Mouse (Mus musculus): Measurements from ENCODE around the gene Brca2.

Brca2 gene

GRCm38 (mm10) chr5:150566226-150566625 lies 43.8 kb downstream of the Brca2 start:
- DNase-seq (ENCODE audit: low spot score) = no peak

GRCm38 (mm10) chr5:150566971-150567370 lies 44.5 kb downstream of the Brca2 start:
- DNase-seq (ENCODE audit: low spot score) = no peak

GRCm38 (mm10) chr5:150570496-150571219 lies 48.2 kb downstream of the Brca2 start:
- DNase-seq (ENCODE audit: low spot score) = no peak

- DNase-seq (ENCODE audit: low spot score) = no peak
Measured at GRCm38 (mm10) chr5:150574403-150574802, 52.0 kb downstream of the Brca2 start.

- DNase-seq (ENCODE audit: low spot score) = no peak
Measured at GRCm38 (mm10) chr5:150574885-150575284, 52.5 kb downstream of the Brca2 start.

- no peak for DNase-seq (ENCODE audit: low spot score)
Measured at GRCm38 (mm10) chr5:150576832-150577231, 54.4 kb downstream of the Brca2 start.

DNA sequence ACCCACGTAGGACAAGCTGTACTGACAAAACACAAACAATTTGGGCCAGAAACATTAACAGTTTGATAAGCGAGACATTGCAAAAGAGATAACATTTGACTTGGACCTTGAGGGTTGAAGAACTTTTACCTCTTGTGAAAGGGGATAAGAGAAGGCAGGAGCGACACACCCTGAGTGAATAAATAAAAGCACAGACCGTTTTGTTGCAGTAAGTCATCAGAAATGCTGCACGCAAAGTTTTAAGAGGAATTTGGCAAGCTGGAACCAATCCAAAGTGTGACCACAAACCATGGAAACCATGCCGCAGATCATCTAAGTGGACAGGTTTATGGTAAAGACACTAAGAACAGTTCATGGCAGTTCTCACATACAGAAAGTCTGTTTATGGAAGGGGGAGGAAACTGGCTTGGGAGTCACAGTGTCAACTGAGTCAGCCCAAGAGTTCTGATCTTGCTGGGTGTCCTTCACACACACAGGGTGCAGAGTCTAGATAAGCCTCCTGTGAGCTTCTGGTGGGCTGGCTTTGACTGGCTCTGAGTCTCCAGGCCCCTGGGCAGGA lies 56.3 kb downstream of the Brca2 start:
- no peak for DNase-seq (ENCODE audit: low spot score)

GRCm38 (mm10) chr5:150581180-150581579 lies 58.8 kb downstream of the Brca2 start:
- no peak for DNase-seq (ENCODE audit: low spot score)

DNA sequence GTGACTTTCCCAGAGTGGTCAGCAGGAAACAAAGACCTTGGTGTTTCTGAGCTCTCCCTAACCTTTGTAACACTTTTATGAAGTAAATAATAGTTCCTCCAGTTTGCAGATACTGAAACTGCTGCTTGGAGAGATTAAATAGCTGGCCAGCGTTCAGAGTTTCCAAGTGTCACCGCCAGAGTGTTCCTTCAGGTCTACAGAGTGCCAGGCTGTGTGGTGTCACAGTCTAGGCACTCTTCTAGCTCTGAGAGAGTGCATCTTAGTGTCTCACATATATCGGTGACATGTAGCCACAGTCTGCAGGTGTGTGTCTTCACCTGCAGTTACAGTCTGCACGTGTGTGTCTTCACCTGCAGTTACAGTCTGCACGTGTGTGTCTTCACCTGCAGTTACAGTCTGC lies 60.8 kb downstream of the Brca2 start:
- no peak for DNase-seq (ENCODE audit: low spot score)

DNA sequence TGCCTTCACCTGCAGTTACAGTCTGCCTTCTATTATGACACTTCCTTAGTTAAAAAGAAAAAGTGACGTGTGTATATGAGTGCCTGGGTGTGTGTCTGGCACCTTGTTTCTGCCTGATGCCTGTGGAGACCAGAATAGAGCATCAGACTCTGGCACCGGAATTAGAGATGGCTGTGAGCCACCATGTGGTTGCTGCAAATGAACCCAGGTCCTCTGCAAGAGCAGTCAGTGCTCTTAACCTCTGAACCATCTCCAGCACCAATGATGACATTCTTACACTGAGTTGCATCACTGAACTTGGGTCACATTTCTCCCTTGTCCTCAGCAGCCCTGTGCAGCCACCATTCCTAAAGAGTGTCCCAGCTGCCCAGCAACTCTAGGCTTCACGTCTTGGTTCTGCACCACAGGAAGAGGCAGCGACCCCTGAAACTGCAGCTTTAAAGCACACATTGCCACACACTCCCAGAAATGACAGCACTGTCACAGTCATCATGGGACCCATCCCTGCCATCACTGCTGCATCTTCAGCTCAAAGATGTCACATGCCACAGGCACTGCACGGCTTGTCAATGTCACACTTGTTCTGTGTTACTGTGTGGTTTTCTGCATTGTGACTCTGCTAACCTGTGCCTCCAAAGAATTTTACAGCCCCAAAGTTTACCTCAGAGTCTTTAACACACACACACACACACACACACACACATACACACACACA lies 61.3 kb downstream of the Brca2 start:
- no peak for DNase-seq (ENCODE audit: low spot score)

DNA sequence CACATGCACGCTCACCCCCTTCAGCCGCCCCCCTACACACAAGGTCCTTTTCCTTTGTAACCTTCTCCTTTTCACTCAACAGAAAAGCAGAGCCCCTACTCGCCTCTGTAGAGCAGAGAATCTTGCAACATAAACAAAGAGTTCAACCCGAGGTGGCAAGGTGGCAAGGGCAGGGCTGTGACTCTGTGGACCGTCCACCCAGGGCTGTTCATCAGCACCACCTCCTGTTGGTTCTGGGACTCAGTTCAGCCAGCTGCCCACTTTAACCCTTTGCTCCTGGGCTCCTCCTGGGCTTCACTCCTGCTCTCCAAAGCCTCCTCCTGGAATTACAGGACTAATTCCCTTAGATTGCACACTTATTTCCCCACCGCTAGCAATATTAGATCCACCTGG lies 61.9 kb downstream of the Brca2 start:
- DNase-seq (ENCODE audit: low spot score) = no peak

DNA sequence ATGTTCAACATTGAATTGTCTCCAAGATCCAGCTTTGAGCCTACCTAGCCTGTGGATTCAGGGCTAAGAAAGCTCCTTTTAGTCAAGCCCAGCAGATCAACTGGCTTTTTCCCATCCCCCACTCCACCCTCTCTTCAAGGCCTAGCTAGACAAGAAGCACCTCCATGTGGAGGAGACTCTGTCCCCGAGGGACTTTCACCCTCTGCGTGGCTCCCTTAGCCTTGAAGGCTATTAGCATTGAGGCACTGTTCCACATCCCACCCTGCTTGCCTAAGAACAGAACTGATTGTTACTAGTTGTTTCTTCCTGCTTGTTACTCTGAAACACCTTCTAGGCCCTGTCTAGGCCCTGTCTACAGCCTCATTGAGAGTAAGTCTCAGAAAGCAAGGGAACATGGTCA lies 67.5 kb downstream of the Brca2 start:
- DNase-seq (ENCODE audit: low spot score) = no peak

DNA sequence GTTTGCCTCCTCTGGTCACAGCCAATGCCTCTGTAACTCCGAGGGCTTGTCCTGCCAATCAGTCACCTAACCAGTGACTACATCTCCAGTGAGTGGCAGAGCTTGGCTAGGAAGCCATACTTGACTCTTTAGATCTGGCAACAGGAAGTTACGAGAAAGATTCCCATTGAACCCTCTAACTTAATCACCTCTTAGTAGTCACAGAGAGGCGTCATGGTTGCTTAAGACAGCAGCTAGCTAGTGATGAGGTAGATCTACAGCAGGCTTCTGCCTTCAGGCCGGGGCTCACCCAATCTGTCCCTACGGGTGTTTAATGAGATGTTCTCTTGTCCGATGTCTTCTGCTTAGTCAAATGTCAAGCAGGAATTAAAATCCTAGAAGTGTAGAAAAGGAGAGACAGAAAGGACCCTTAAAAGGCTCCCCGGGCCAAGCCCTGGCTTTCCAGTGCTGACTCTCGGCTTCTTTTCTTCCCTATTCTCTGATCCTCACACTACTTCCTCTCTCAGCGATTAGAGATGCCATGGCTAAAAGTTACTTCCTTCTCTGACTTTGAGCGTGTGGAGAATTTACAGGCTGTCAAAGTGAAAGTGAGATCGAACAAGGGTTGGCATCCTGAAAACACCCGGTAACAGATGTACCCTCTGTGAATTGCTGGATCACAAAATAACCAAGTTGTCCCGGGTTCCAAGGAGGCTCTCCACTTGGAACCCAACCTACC lies 69.9 kb downstream of the Brca2 start:
- no peak for DNase-seq (ENCODE audit: low spot score)

DNA sequence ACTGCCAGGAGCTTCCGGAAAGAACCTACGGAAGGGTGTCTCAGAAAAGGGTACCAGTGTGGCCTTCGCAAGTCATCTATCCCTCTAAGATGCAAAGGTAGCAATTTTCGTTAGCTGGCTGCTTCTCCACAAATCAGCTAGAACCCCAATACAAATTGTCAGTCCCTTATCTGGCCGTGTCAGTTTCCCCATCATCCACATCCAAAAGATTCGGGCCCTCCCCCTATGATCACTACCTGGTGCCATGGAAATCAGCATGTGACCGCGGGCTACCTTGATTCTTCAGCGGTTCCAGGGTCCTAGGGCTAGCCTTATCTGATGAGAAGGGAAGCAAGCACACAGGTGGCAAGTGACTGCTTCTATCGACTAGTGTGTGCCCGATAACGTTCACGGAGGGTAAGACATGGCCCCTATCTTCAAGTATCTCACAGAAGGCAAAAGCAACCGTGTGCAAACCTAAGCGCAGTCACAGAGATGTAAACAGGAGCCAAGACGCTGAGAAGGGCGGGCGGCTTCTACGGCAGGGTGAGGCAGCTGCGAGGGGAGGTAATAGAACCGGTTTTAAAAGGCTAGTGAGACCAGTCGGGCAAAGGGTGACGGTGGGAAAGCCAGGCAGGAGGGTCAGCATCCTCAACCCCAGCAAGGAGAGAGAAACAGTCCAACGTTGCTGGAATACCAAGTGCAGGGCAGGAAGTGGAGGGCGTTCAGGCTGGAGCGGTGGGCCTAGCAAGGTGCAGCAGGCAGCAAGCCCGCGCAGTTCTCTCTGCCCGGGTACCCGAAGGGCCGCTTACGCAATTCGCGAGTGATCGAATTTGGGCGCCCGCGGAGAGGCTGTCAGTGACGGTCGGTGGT lies 70.7 kb downstream of the Brca2 start:
- DNase-seq (ENCODE audit: low spot score) = no peak

GRCm38 (mm10) chr5:150593756-150594648 lies 71.6 kb downstream of the Brca2 start:
- no peak for DNase-seq (ENCODE audit: low spot score)

DNA sequence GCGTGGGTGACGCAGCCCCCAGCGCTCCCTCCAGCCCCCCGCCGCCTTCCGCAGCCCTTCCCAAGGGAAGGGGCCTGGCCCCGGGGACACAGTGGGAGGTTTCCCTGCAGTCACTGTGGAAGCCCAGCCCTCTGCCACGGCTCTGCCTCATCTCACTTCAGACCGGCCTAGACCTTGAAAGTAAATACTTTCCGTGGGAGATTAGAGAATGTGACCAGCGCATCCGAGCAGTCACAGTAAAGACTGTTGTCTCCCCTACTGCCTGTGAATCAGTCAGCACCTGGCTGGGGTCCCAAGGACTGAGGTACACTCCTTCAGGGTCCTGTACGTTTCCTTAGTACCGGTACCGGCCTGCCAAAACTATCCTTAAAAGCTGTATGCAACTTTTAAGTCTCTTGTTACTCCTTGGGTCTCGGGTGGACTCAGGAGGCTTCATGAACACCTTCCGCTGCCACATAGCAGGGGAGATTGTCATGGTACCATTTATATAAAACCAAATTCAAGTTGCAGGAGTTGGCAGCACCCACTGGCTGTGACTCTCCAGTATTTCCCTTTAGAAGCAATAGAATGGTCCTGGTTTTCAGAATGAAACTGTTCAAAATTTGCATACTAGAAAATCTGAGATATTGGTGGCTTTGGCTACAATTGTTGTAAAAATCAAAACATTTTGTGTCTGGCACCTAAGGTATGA lies 72.4 kb downstream of the Brca2 start:
- no peak for DNase-seq (ENCODE audit: low spot score)

- no peak for DNase-seq (ENCODE audit: low spot score)
Measured at GRCm38 (mm10) chr5:150595366-150596016, 73.1 kb downstream of the Brca2 start.

- DNase-seq (ENCODE audit: low spot score) = no peak
Measured at GRCm38 (mm10) chr5:150597088-150597487, 74.7 kb downstream of the Brca2 start, which contains the start of gene N4bp2l1. N4bp2l1 (minus strand) TSS chr5:150597188.
